Mouse (Mus musculus) neutrophil, adult 5-6 weeks (primary cell): ENCODE results near the gene Gm9887. TPM values are rescaled to one million over a fixed set of nuclear protein-coding genes. Genes with fewer than 3 reads are reported as not detected.
A peak's percentile ranks its signal among the peaks of the same experiment; 100 is the strongest.
"Not testable (repeated sequence)": the region's sequence is repeated elsewhere in the genome, so short reads cannot be mapped to it uniquely, and the experiment has no call there.

Source experiments
- ATAC-seq: fragments of 151-379, 151-347 bp; 2 replicates; pipeline ENCODE4 v1.8.0; 2017; ENCODE audit warnings: mild to moderate bottlenecking, moderate TSS enrichment; ENCODE audit not compliant: insufficient number of reproducible peaks, poor library complexity, low FRiP score, severe bottlenecking; ENCODE audit errors: extremely low read depth
- total RNA-seq: library from RNA; stranded (forward); fragments of 200-1000 nt; gene quantifications from 2 replicates; pipeline ENCODE4 v1.2.3, GENCODE M21; 2017

Gm9887 gene
- total RNA-seq, 1 experiment from 2014 or later = 3.6 TPM

GRCm38 (mm10) chr12:69389273-69389938 lies 17.1 kb upstream of the Gm9887 start:
- no peak for ATAC-seq

DNA sequence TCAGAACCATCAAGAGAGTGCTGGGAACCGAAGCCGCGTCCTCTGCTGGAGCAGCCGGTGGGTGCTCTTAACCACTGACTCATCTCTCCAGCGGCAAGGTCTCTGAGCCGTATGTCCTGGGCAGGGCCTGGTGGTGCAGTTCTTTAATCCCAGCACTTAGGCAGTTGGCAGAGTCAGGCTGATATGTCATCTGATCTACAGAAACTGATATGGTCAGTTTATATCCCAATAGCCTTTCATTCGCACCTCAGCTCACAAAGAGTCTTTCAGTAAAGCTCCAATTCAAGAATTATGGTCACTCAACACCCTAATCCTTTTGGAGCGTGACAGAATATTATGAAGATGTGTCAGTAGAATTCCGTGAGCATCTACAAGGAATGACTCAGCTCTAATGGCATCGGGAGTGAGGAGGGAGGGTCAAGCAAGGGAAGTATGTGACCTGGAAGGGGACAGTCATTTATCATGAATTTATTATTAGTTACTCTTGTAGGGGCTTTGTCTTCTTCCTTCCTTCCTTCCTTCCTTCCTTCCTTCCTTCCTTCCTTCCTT lies 16.1 kb upstream of the Gm9887 start:
- ATAC-seq = no peak

DNA sequence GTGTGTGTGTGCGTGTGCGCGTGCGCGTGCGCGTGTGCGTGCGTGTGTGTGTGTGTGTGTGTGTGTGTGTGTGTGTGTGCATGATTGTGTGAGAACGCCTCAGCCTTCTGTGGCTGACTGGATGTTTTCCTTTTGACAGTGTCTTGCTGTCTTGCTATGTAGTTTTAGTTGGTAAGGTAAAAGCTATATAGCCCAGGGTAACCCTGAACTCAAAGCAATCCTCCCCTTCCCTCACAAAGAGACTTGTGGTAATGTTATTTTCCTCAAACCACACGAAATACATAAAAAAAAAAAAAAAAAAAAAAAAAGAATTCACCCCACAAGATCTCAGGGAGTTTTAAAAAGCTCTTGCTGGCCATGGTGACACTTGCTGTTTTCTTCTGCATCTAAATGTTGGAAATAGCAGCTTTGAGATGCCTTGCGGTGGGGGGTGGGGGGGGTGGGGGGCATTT lies 14.0 kb upstream of the Gm9887 start:
- ATAC-seq = not testable (repeated sequence)

DNA sequence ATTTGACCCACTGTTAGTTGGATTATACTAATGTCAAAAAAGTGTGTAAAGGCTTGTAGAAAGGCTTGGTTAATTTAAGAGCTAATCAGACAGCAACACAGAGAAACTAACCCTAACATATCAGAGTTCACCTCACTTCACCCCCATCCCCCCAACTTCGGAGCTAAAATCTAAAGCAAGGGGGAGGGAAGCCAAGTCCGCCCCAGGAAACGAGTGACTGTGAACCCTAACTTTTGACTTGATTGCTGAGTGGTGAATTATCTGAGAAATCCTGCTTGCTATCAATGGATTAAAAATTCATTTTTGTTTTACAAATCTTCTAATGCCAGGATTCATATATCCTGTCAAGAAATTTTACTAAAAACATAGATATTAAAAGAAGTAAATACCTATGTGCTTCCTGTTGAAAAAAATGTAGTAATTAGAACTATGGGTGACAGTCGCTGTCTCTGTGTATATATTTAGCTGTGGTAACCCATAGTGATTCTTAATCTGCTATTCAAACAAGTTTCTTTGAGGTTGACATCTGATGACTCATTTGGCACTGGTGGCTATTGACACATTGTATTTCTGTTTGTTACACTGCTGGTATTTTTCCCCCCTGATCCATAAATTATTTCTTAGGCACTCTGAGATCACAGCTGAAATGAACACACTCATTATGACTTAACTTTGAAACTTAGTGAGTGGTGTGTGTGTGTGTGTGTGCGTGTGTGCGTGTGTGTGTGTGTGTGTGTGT lies 13.5 kb upstream of the Gm9887 start:
- ATAC-seq = peak; percentile 59; the same call in 1 of the 2 replicates

- ATAC-seq = no peak
Measured at GRCm38 (mm10) chr12:69384606-69385005, 12.3 kb upstream of the Gm9887 start.

DNA sequence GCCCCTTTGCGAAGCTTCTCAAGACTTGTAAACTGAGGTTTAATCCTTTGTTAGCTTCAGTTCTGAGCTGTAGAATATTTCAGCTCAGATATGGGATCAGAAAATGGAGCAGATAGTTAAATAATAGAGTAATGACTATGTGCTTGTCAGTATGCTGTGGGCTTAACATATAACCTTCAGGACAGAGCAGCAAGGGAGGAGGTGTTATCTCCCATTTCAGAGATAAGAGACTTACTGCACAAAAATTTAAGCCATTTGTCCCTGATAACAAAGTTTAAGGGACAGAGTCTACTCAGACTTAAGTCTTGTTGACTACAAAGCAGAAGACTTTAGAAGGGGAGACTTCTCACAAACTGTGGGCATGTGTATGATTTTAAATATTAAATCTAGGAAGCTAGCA lies 10.6 kb upstream of the Gm9887 start:
- no peak for ATAC-seq

GRCm38 (mm10) chr12:69378558-69379454 lies 6.5 kb upstream of the Gm9887 start:
- ATAC-seq = no peak

DNA sequence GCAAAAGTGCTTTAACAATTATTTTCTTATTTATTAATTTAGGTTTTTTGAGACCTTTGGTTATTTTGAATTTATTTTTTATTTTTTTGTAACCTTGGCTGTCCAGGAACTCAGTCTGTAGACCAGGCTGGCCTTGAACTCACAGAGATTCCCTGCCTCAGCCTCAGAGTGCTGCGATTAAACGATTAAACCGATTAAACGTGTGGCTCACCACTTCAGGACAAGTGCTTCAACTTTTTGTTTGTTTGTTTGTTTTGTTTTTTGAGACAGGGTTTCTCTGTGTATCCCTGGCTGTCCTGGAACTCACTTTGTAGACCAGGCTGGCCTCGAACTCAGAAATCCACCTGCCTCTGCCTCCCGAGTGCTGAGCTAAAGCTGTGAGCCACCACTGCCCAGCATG lies 5.4 kb upstream of the Gm9887 start:
- ATAC-seq = not testable (repeated sequence)

DNA sequence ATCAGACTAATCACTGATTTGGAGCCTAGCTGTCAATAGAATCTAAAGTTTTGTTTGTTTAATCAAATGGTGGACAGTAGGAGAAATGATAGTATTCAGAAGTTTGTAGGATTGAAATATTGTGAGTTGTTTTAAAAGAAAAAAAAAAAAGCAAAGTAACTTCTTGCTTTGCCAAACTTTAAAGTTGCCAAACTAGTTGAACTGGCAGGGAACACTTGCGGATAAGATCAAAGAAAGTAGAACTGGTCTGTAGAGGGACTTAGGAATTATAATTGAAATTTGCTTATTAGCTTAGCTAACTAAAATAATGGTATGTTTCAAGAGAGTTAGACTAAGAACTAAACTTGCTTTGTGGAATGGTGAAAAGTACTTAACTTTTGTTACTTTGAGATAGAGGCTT lies 4.9 kb upstream of the Gm9887 start:
- no peak for ATAC-seq

DNA sequence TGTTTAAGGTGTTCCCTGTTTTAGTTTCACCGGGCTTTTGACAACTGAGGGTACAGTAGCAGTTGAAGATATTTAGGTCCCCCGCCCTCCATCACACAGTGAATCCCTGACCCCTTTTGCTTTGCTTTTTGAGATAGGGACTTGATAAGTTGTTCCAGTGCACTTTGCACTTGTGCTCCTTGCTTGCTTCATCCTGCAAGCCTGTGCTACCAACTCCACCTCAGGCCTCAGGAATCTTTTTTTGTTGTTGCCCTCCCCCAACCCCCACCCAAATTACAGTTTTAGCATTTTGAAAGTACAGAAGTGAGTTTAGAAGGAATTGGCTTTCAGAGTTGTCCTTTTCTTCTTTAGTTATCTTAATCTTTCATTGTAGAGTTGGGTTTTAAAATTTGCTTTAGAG lies 3.9 kb upstream of the Gm9887 start:
- ATAC-seq = no peak

DNA sequence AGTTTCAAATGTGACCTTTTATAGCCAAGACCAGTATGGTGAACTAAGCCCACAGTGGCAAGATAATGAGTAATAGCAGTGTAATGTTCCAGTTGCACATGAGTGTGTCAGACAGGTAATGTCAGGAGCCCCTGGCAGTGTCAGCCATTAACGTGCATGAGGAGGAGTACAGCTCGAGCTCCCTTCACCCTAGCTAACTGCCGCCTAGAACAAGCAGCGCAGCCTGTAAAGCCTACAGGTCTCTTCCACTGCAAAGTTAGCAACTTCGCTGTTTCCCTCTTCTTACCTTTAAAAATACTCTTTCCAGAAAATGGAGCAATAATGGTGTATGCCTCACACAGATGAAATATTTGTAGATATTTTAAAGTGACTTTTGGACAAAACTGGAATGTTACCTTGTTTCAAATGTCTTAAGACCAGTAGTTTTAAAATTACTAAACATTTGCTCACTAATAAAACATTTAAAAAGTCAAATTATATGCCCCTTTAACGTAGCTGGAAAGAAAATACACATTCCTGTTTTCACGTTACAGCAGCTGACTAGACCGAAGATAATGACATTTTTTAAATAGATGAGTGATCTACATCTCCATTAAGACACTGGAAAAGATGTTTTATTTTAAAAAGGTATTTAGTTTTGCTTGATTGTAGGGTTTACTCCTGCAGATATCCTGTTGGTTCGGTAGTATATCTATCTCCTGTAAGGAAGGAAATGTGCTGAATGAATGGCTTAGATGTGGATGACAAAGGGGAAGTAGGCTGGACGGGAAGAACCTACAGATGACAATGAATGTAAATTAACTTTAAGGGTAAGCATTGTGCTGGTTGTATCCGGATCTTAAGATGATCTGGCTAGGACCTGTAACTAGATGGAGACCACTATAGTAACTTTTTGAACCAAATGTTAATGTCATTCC lies 1.9 kb upstream of the Gm9887 start:
- ATAC-seq = no peak

DNA sequence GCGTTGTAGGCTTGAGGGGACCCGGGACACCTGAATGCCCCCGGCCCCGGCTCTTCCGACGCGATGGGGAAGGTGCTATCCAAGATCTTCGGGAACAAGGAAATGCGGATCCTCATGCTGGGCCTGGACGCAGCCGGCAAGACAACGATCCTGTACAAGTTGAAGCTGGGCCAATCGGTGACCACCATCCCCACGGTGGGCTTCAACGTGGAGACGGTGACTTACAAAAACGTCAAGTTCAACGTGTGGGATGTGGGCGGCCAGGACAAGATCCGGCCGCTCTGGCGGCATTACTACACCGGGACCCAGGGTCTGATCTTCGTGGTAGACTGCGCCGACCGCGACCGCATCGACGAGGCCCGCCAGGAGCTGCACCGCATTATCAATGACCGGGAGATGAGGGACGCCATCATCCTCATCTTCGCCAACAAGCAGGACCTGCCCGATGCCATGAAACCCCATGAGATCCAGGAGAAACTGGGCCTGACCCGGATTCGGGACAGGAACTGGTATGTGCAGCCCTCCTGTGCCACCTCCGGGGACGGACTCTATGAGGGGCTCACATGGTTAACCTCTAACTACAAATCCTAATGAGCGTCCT lies 573 bp upstream of the Gm9887 start:
- ATAC-seq = no peak

GRCm38 (mm10) chr12:69371421-69371853 lies 821 bp downstream of the Gm9887 start:
- ATAC-seq = peak; percentile 59

DNA sequence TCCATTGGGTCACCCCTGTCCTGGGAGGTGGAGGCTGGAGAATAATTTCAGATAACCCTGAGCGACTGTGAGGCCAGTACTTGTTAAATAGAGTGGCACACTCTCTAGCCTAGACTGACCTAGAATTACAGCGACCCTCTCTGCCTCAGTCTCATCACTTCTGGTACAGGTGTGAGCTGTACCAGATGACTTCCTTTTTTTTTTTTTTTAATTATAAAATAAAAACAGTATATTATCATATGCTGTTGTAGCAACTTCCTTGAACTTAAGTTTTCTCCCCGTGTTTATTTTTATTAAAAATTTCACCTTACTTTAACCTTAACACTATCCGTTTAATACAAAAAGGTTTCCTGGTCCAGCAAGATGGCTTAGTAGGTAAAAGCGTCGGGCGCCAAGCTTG lies 1.3 kb downstream of the Gm9887 start:
- ATAC-seq = no peak

DNA sequence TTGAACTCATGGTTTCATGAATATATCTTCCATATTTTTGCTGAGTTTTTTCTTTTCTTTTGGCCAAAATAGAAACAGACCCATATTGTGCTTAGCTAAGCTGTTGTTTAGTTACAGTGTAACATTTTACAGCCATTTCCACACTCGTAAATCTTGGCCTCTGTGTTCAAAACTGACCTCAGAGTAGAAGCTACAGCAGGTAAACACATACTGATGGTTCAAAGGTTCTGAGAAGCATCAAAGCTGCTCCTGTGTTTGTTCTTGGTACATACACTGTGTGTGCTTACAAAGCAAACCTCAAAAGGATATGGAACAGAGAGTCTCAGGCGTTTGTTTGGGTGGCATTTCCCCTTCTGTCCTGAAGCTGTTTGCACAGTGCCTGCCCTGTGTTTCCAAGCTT lies 4.7 kb downstream of the Gm9887 start:
- ATAC-seq = no peak

DNA sequence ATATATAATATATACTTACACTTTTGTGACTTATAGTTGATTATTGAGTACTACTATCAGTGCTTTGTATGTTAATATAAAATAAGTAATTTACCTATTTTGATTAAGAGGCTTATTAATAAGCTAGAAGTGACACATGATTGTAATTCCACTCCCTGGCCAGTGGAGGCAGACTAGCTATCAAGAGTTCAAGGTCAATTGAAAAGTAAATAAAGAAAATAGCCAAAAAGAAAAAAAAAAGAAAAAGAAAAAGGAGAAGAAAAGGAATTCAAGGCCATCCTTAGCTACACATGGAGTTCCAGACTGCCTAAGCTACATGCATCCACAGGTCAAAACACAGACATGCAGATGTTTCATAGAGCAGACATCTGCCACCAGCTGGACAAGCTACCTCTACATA lies 5.8 kb downstream of the Gm9887 start:
- no peak for ATAC-seq

- ATAC-seq = no peak
Measured at GRCm38 (mm10) chr12:69365757-69366156, 6.5 kb downstream of the Gm9887 start.
